27 mouse cellular contexts compared by ENCODE assay signal in genomic region chr13:32974889-32975460, GRCm38 (mm10). TPM values are rescaled to one million over a fixed set of nuclear protein-coding genes. Genes with fewer than 3 reads are reported as not detected.
DNase-seq lines count a peak whose midpoint lies in the region; TF ChIP-seq lines count a peak whose summit lies in the region.
"Had no signal": no experiment of that assay in that cellular context is flagged by ENCODE, and none has a peak within 500 bp of the region (broad histone marks: within the 10 kb centered on the region; RNA-seq: fewer than 3 reads in every experiment).

No protein-coding gene starts in this region.

- 64% methylated on average over 3 of the region's 3 CpGs for WGBS in kidney, adult 2 months

- DNase-seq in layer of hippocampus, adult 2 months (ENCODE audit: low spot score in 2 of 2) = no peak
- DNase-seq in layer of hippocampus, adult 9-10 months (ENCODE audit: low spot score) = no peak
- DNase-seq in R1 (ENCODE audit: low read depth, low spot score) = peak; percentile 9
- peak; percentile 38 for DNase-seq in c-Kit-positive CD71-positive TER-119-negative erythroid progenitor cells, embryonic 14.5 days (ENCODE audit: low read depth)
- DNase-seq in lung, postnatal 14 days = peak; percentile 30
- no peak for DNase-seq in kidney, adult 2 months
- DNase-seq in cerebellum, postnatal 4 days (ENCODE audit: low spot score in 2 of 2) = no peak
- DNase-seq: adrenal gland, postnatal 25 days; B cell, adult 2 months; cerebellum, adult 11 months; cerebellum, adult 9-11 months; forebrain, postnatal 0 days; gastrocnemius, postnatal 25 days; kidney, postnatal 36 days; thymus, adult 18-20 months; thymus, postnatal 36 days had no signal

- no peaks in the 10 kb centered on the region for H3K4me1 ChIP-seq in kidney, adult 2 months (ENCODE audit: control insufficient read depth, insufficient read depth, low read length)
- H3K4me1 ChIP-seq: embryonic facial prominence, embryonic 12.5 days; hindbrain, embryonic 10.5 days; limb, embryonic 15.5 days; midbrain, embryonic 13.5 days had no signal

- H3K36me3 ChIP-seq in kidney, adult 2 months (ENCODE audit: control insufficient read depth, insufficient read depth, low read length) = no peaks in the 10 kb centered on the region
- H3K36me3 ChIP-seq: embryonic facial prominence, embryonic 12.5 days; hindbrain, embryonic 10.5 days; limb, embryonic 15.5 days; midbrain, embryonic 13.5 days had no signal

- TF ChIP-seq CTCF in layer of hippocampus, adult 2 months (conservative IDR thresholded peaks at IDR 0.05) = no peak
- no peak for TF ChIP-seq CTCF in kidney, adult 2 months (conservative IDR thresholded peaks at IDR 0.05; ENCODE audit: insufficient read depth, insufficient read length, low read depth, low read length)

- no peaks in the 10 kb centered on the region for H3K27me3 ChIP-seq in kidney, adult 2 months (replicated peaks; ENCODE audit: control insufficient read depth, insufficient read depth, low read length)
- H3K27me3 ChIP-seq: CH12.LX; embryonic facial prominence, embryonic 12.5 days; limb, embryonic 15.5 days; midbrain, embryonic 13.5 days had no signal

- no peak overlapping the region for H3K4me3 ChIP-seq in layer of hippocampus, adult 2 months
- no peak overlapping the region for H3K4me3 ChIP-seq in kidney, adult 2 months (ENCODE audit: insufficient read depth, low read depth, low read length)
- H3K4me3 ChIP-seq: embryonic facial prominence, embryonic 12.5 days; hindbrain, embryonic 10.5 days; left cerebral cortex, adult 2 months; limb, embryonic 15.5 days; midbrain, embryonic 13.5 days had no signal

- H3K27ac ChIP-seq in layer of hippocampus, adult 2 months = 0 out of 2 replicates have a peak overlapping the region, but pooled peaks have one; percentile 20
- no peak overlapping the region; the same call in 1 of the 2 replicates for H3K27ac ChIP-seq in kidney, adult 2 months (ENCODE audit: insufficient read depth, low read depth, low read length)
- H3K27ac ChIP-seq: embryonic facial prominence, embryonic 12.5 days; hindbrain, embryonic 10.5 days; left cerebral cortex, adult 2 months; limb, embryonic 15.5 days; midbrain, embryonic 13.5 days had no signal

- no peak for TF ChIP-seq POLR2A in kidney, adult 2 months (IDR thresholded peaks at IDR 0.05; ENCODE audit: low read depth, low read length)

RNA-seq across cellular contexts. Expression of gene Serpinb6b, which starts 10.0 kb away (rescaled TPM):
- total RNA-seq in layer of hippocampus, adult 2 months (2021) = 1 to 10 TPM in 1 of 2 experiments, under 1 TPM in 1; 0.97 to 1.0 TPM
- polyA plus RNA-seq in kidney, adult 2 months (2012; rRNA removed) = 6.1 and 7.1 TPM in 2 replicates

RNA-seq across cellular contexts. Expression of gene Serpinb9, which starts 28.1 kb away (rescaled TPM):
- total RNA-seq in layer of hippocampus, adult 2 months (2021) = 1 to 10 TPM; 5.4 TPM
- polyA plus RNA-seq in kidney, adult 2 months (2012; rRNA removed) = 9.7 and 14.2 TPM in 2 replicates

RNA-seq across cellular contexts. Expression of gene Serpinb9b, which starts 52.2 kb away (rescaled TPM):
- not detected for total RNA-seq in layer of hippocampus, adult 2 months (2021)
- polyA plus RNA-seq in kidney, adult 2 months (2012; rRNA removed) = 0.03 and 0.08 TPM in 2 replicates
- total RNA-seq: adrenal gland, postnatal 25 days; gastrocnemius, postnatal 25 days; layer of hippocampus, postnatal 10 days; left cerebral cortex, postnatal 36 days had no signal
- polyA plus RNA-seq: kidney, embryonic 14.5 days; small intestine, adult 2 months; stomach, embryonic 16.5 days had no signal

Comparison
In these comparisons a context has a peak if more than half of its experiments do, and no peak if none do; other contexts are left out.
1. DNase-seq: peak in R1 (single experiment), c-Kit-positive CD71-positive TER-119-negative erythroid progenitor cells, embryonic 14.5 days (single experiment) and lung, postnatal 14 days (single experiment); none in layer of hippocampus, adult 2 months (0 of 2), layer of hippocampus, adult 9-10 months (single experiment), kidney, adult 2 months (single experiment) and cerebellum, postnatal 4 days (0 of 2).